Mouse (Mus musculus) inflammation-experienced regulatory T-cells, adult 6 months (primary cell): Measurements from ENCODE around the gene Anxa9. TPM values are rescaled to one million over a fixed set of nuclear protein-coding genes. Genes with fewer than 3 reads are reported as not detected.
A peak's percentile ranks its signal among the peaks of the same experiment; 100 is the strongest.

Source experiments
- ATAC-seq: one replicate; pipeline ENCODE4 v1.8.0; 2017
- polyA plus RNA-seq, 3 experiments: library from polyadenylated mRNA; unstranded; fragments of 100-300 nt; shearing (Covaris generic); gene quantifications; one replicate each; pipeline ENCODE4 v1.2.1; 2017

Anxa9 gene
- polyA plus RNA-seq, 3 experiments from 2014 or later: 0.64 to 0.92 (median 0.91) TPM

- peak; percentile 32 for ATAC-seq
These were observed 23.9 kb downstream of the Anxa9 start for GRCm38 (mm10) chr3:95282865-95283588.

- no peak for ATAC-seq
These were observed 24.6 kb downstream of the Anxa9 start for GRCm38 (mm10) chr3:95282381-95282864.

DNA sequence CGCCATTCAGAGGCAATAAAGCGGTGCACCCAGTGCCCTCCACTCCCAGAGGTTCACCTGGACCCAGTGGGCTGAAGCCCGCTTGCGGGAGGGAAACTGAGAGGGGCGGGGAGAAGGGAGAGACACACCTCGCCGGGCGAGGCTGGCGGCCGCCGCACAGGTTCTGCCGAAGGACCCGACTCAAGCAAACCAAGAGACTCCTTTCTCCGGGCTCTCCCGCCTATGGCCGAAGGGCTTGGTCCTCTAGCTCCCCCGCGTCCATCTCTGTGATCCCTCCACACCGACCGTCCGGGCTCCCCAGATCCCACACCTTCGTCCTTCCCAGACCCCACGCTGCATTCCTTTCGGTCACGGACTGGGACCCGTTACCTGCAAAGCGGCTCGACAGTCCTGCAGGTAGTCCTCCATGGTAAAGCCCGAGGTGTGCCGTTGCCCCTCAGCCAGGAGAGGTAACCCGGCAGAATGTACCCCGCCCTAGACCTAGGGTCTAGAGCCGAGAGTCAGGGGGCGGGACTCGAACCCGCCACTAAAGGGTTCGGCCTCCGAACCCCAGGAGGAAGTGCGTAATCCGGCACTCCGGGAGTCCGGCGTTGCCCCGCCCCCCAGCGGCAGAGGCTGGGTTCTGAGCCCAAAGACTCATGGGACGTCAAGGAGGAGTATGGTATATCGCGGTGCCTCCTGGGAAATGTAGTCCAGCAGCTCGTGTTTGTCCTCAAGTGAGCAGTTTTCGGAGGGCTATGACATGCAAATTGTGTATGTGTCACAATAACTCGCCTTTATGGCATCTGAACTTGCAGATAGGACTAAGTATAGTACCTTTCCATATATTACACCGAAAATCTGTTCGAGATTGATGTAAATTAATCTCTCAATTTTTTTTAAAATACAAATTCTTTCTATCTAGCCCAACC, 25.5 kb downstream of the Anxa9 start, which contains the start of the genes Mindy1 and Prune1:
Gene Mindy1 (plus strand): TSS at position 130 of the 911 bp plus-strand sequence.
Gene Prune1 (minus strand): TSS at position 861 of the 911 bp plus-strand sequence.
- peak; percentile 93 for ATAC-seq

DNA sequence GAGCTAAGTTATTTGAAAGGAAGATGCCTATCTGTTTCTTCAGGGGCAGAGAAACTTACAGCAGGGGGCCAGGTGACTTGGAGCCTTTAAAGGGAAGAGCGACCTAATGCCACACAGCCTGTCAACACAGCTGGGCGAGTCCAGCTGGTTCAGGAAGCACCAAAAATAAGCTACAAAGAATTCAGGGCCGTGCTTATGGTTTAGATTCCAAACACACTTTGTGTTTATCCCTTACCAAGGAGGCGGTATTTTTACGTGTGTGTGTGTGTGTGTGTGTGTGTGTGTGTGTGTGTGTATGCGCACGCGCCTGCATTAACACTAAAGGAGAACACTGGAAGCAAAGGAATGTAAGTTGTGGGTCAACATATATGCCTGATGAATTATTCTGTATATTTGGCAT, 26.2 kb downstream of the Anxa9 start:
- no peak for ATAC-seq

DNA sequence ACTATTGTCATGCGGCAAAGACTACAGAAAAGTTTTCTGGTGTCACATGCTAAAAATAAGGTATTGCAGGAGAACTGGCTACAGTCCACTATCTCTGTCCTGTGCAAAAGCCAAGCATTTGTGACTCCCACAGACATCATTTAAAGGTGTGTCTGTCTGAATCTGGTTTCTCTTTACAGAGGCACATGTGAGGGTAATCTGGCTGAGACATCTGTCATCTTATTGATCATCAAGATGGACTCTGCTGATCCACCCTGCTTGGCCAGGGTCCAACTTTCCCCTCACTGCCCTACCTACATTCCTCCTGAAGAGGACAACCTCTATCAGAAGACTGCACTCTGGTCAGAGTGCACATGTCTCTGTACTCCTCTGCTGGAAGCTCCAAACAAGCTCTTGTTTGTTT, 29.8 kb downstream of the Anxa9 start:
- no peak for ATAC-seq

DNA sequence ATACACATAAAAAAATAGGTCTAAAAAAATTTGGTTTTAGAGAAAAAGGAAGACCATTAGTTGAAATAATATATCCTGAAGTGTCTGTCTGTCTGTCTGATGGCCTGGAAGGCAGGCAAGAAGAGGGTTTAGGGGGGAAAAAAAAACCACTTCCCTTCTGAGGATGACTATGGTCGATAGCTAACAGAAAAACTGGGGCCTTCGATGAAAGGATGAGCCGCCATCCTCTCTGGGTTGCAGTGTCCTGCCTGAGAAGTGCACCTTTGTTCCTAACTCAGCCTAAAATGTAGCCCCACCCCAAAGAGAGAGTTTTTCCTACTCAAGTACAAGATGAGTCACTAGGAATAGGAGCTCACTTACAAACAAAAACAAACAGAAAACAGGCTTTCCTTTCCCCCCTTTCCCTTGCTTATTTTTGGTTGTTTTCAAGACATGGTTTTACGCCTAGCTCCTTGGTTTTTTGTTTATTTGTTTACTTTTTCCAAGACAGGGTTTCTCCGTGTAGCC, 30.5 kb downstream of the Anxa9 start:
- no peak for ATAC-seq

DNA sequence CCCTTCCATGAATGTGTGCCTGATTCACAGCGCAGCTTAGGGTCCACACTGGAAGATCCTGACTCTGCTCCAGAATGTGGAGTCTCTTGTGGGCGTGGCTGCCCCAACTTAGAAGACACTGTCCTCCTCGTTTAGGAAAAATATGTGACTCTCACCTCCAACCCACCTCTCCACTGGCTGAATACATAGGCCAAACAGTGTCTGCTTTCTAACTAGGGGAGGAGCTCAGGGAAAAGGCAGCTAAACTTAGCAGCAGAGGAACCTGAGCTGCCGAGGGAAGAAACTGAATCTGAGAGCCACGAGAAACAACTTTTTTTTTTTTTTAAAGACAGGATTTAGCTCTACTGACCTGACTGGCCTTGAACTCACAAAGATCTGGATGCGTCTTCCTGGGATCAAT, 31.8 kb downstream of the Anxa9 start:
- no peak for ATAC-seq

GRCm38 (mm10) chr3:95274453-95274852, 32.5 kb downstream of the Anxa9 start:
- ATAC-seq: no peak

DNA sequence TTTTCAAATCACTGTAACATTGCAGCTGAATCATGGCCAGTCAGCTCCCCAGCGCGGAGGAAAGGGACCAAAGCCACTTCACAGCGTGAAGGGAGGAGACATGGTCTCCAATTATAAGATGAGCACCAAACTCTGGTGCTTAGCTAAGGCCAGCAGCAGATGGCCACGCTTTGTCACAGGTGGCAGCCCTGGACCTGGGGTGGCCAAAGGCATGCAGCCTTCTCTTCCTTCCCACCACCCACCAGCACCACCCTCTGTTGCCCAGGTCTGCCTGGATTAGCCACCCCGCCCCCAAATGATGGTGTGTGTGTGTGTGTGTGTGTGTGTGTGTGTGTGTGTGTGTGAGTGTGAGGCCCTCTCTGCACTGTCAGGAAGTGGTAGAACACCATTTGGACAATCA, 33.5 kb downstream of the Anxa9 start:
- no peak for ATAC-seq

DNA sequence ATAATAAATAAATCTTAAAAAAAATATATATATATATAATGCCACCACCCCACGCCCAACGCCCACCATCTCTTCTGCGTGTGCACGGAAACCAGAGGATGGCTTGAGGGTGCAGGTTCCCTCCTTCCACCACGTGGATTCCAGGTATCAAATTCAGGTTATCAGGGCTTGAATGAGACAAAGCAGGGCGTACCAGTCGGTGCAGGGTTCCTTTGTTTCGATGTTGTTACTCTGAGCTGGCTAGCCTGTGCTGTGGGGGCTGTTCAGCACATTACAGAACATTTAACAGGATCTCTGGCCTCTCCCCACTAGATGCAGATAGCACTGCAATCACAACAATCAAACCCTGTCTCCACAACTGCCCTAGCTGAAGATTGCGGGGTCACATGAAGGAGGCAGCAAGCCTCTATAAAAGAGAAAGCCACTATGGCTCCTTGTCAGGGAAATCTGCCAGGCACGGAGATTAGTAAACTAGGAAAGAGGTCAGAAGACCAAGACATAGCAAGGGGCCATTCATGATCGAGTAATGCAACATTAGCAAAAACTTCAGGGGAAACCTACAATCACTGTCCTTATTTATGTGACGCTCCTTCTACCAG, 36.1 kb downstream of the Anxa9 start:
- no peak for ATAC-seq

DNA sequence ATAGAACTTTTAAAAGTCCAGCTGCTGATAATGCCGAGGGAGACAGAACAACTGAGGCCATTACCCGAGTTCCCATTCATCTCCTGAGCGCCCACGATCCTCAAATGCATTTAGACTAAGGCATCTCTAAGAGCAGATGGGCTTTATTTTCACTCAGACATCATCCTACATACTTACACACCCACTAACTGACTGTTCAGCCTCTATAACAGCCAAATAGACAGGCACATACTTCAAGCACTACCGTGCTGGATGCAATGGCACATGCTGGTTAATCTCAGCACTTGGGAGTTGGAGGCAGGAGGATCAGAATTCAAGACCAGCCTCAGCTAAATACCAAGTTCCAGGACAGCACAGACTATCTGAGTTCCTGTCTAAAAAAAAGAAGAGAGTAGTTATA, 37.2 kb downstream of the Anxa9 start:
- ATAC-seq: no peak

DNA sequence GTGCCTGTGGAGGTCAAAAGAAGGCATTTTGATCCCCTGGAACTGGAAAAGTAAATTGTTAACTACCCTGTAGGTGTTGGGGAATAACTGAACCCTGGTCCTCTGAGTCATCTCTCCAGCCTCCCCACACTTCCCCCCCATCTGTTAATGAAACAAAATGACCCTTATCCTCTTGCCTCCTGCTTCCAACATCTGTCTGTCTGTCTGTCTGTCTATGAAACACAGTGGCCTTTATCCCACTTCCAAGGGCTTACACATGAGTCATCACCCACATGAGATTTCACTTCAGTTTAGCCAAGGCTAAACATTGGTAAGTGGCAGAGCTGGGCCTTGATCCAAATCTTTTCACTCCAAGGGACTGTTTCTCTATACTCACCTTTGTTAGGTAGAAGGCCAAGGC, 39.1 kb downstream of the Anxa9 start:
- no peak for ATAC-seq

- ATAC-seq: no peak
These were observed 40.9 kb downstream of the Anxa9 start for GRCm38 (mm10) chr3:95266052-95266451.

DNA sequence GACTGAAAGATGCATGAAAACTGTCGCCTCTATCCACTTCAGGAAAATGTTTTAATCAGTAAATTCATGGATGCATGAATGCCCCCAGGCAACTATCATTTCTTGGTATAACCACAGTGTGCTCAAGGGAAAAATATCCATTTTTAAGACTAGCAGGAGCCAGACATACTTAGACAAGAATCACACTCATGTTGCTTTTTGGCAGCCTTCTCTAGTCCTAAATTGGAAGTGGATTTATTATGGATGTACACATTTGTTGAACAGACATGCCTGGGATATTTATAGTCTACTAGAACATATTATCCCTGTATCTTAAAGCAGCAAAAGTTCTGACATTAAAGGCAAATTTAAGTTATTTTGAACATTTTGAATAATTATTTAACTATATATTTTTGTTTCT, 42.3 kb downstream of the Anxa9 start:
- no peak for ATAC-seq

GRCm38 (mm10) chr3:95263089-95263739, 43.8 kb downstream of the Anxa9 start:
- peak; percentile 78 for ATAC-seq

DNA sequence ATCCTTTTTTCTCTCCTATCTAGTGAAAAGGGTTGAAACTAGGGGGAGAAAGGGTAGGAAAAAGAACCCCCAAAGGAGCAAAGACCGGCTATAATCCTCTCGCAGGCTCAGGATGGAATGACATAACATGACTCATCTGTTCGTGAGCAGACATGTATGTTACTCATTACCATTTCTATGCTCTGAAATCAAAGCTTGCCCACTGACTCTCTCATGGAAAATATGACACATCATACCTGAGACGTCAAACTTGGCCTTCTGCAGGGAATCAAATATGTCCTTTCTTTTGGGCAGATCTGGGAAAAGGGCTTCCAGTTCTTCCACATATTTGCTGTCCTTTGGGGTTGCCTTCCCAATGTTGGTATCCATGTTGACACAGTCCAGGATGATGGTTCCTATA, 45.0 kb downstream of the Anxa9 start:
- no peak for ATAC-seq

DNA sequence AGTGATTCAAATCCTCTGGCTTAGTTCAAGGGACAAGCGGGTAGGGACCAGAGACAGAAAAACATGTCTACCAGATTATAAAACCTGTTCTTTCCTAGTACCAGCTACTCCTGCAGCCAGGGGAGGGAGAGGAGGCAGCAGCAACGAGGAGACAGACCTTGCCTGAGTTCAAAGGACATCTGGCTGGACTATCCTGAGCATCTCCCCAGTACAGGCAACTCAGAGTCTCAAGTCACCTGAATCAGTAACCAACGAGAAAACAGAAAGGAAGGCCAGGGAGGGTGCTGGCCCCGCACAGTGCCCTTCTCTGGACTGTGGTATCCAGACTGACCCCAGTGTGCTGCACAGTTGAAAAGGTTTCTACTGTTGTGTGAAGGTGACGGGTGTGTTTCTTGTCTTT, 50.0 kb downstream of the Anxa9 start:
- no peak for ATAC-seq

GRCm38 (mm10) chr3:95250783-95251424, 56.1 kb downstream of the Anxa9 start, which contains the start of gene Bnipl:
TSS of gene Bnipl (minus strand) at chr3:95251193.
- ATAC-seq: no peak

- no peak for ATAC-seq
These were observed 56.6 kb downstream of the Anxa9 start for GRCm38 (mm10) chr3:95250361-95250760.

GRCm38 (mm10) chr3:95247660-95248336, 59.2 kb downstream of the Anxa9 start:
- ATAC-seq: no peak
